Mouse (Mus musculus) heart, postnatal 14 days (tissue): Measurements from ENCODE around the gene Bzw1. TPM values are rescaled to one million over a fixed set of nuclear protein-coding genes. Genes with fewer than 3 reads are reported as not detected.

Experiments used
- DNase-seq, 2 experiments: peaks; one replicate each; pipeline ENCODE4 v3.0.0; 2021 to 2022
- intact Hi-C: fragments of 180-260 bp; cut with DNase I; formaldehyde crosslinking; loops from one replicate; pipeline ENCODE4 v1.15.1; 2025
- total RNA-seq, 2 experiments: library from RNA; stranded (reverse); gene quantifications; 2 replicates each; pipeline ENCODE4 v1.2.3; 2021

Gene Bzw1
- total RNA-seq, 2 experiments from 2014 or later, result 74.3 to 83.6 TPM

DNA sequence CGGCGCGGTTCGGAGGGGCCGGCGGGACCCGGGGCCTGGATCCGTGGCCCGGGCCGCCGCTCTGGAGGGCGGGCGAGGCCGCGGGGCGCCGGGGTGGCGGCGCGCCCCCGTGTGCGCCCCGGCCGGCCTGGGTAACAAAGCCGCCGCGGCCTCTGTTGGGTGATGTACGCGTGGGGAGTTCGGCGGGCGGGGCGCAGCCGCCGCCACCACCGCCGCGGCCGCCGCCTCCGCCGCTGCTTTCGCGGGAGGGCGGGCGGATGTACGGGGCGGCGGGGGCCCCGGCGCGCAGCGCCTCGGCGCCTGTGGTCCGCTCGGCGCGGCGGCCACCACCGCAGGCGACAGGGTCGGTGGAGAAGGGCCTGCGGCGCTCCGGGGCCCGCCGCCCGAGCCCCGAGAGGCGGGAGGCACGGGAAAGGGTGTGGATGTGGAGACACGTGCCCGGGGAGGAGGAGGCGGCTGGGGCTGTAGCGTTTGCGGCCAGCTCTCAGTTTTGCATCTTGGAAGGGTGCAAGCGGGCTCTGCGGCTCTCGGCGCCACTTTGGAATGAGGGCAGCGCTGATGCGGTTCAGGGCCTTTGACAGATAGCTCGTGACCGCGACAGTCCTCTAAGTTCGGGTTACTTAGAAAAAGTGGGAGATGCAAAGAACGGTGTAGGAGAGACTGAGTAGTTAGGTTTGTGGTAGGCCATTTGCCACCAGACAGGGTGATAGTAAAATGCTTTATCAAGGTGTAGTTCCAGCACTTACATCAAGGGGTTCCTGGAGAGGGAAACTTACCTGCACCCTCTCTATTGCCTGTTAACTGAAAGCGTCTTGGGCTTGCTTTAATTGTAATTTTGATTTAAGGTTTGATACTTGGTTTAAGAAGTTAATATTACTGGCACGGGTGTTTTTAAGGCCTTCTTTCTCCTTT is 842 bp downstream of the Bzw1 start:
- DNase-seq, result peak; percentile 60
- intact Hi-C loops, result loop anchor here (5.0 to 10.0 kb wide), 2 partner anchors 96 to 989 kb away; partner anchors contain the start of genes Maip1 and Tyw5

DNA sequence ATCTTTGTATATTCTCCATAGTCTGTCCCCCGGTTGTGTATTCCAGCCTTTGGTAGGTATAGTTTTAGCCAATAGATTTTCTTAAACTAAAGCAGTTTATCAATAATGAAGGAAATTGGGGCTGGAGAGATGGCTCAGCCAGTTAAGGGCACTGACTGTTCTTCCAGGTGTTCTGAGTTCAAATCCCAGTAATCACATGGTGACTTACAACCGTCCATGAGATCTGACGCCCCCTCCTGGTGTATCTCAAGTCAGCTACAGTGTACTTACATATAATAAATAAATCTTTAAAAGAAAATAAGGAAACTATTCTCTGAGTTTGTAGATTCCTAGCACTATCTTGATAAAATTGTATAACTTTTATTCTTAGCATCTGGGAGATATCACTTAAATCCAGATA is 2.6 kb downstream of the Bzw1 start:
- no peak for DNase-seq
- intact Hi-C loops, result loop anchor here (10.0 kb wide), 1 partner anchor 991 kb away; the partner anchor contains the start of genes Maip1 and Tyw5

DNA sequence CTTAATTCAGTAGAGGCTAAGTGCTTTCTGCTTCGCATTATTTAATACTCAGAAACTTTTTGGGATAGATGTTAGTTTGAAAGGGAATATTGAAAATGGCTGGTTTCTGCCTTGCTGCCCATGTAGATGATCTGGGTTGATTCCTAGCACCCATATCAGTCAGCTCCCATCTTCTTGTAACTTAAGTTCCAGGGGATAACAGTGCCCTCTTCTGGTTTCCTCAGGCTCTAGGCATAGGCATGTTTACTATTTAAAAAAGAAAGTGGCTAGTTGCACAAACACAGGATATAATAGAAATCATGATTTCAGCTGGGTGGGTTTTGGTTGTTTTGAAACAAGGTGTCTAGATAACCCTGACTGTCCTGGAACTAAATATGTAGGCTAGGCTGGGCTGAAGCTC is 3.5 kb downstream of the Bzw1 start:
- DNase-seq, result no peak
- intact Hi-C loops, result loop anchor here (10.0 kb wide), 1 partner anchor 991 kb away; the partner anchor contains the start of genes Maip1 and Tyw5

DNA sequence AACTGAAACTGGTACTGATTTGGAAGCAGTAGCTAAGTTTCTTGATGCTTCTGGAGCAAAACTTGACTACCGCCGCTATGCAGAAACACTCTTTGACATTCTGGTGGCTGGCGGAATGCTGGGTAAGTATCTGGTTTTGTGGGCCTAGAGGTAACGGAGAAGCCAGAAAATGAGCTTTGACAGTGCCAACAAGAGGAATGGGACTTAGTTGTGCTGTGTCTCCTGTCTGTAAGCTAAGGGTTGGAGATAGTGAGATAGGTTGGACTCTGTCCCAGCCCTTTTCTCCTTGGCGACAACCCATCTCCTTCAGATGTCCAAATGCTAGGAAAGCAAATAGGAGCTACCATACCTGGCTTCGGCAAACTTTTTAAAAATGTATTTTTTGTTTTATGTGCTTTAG is 5.0 kb downstream of the Bzw1 start:
- intact Hi-C loops, result loop anchor here (2.0 to 10.0 kb wide), 2 partner anchors 19 to 993 kb away; partner anchors contain the start of genes Maip1 and Tyw5
- DNase-seq, result no peak

DNA sequence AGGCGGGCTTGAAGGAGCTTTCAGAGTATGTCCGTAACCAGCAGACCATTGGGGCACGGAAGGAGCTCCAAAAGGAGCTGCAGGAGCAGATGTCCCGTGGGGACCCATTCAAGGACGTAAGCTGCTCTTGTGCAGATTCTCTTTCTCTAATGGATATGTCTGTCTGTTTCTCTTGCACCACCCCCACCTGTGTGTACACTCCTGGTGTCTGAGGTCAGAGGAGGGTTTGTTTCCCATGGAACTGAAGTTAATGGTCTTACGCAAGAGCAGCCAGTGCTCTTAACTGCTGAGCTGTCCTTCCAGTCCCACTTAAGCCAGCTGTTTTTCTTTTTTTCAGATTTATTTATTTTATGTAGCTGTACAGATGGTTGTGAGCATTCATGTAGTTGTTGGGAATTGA is 8.7 kb downstream of the Bzw1 start:
- intact Hi-C loops, result no loop called here
- DNase-seq, result no peak

DNA sequence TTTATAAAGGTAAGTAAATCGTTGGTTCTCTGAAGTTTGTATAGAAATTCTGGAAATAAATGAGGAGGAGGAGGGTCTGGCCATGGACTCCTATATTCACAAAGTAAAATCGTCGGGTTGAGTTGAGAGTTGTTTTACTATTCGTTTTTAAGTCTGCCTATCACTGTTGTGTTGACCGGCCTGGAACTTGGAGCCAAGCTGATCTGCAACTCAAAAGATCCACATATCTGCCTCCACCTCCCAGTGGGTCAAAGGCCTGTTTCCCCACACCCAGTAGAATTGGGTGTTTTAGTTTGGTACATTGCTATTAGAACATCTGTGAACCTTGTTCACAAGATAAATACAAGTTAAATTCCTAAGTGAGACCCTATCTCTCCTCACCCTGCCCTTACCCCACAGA is 11.0 kb downstream of the Bzw1 start:
- no peak for DNase-seq
- intact Hi-C loops, result no loop called here

DNA sequence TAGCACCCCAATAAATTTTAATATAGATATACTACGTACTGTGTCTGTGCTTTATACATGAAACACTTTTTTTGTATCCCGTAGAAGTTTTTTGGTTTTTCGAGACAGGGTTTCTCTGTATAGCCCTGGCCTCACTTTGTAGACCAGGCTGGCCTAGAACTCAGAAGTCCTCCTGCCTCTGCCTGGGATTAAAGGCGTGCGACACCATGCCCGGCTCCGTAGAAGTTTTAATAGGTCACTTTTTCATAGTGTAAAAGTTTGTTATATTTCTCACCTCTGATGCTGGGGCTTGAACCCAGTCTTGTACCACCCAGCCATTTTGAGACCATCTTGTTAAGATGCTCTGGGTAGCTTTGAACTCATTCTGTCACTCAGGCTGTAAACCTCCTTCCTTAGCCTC is 14.6 kb downstream of the Bzw1 start:
- DNase-seq, result no peak
- intact Hi-C loops, result no loop called here

DNA sequence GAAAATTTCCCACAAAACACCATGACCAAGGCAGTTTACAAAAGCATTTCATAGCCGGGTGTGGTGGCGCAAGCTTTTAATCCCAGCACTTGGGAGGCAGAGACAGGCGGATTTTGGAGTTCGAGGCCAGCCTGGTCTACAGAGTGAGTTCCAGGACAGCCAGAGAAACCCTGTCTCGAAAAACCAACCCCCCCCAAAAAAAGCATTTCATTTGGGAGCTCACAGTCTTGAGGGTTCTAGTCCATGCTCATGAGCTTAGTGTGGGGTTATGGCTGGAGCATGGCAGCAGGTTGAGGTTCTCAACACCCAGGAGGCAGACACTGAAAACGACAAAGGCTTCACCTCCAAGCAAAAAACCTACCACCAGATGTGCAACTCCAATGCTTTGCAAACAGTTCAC is 15.4 kb downstream of the Bzw1 start:
- DNase-seq, result no peak
- intact Hi-C loops, result no loop called here

DNA sequence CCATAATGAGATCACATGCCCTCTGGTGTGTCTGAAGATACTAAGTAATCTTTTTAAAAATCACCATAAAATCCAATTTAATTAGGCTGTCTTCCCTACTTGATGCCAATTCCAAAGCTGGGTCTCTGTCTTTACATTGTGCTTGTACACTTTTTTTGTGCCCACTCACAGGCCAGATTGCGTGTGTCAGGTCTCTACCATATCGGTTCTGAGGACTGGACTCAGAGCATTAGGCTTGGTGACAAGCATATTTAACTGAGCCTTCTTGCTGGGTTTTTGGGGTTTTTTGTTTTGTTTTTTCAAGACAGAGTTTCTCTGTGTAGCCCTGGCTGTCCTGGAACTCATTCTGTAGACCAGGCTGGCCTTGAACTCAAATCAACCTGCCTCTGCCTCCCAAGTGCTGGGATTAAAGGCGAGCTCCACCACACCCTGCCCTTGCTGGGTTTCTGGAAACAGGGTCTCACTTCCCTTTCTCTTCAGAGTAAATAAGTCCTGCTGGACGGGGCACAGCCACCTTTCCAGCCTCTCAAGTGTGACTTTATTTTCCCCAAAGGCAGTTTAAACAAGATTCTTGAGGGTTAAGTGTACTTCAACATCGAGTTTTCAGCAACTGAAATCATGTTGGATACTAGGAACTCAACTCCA is 17.0 kb downstream of the Bzw1 start:
- intact Hi-C loops, result no loop called here
- DNase-seq, result no peak

DNA sequence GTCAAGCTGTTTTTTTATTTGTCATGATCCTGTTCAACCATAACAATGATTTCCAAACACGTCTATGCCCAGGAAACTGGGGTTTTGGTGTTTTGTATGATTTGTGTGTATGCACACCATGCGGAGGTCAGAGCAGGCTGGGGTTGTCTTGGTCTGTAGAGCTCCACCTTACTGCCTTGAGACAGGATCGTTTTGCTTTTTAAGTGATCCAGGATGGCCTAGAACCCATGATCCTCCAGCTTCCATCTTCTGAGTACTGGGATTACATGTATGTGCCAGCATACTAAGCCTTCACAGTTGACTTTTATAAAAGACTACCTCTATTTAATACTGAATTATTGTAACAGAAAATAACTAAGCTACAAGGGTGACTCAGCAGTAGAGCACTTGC is 17.5 kb downstream of the Bzw1 start:
- DNase-seq, result no peak
- intact Hi-C loops, result no loop called here

DNA sequence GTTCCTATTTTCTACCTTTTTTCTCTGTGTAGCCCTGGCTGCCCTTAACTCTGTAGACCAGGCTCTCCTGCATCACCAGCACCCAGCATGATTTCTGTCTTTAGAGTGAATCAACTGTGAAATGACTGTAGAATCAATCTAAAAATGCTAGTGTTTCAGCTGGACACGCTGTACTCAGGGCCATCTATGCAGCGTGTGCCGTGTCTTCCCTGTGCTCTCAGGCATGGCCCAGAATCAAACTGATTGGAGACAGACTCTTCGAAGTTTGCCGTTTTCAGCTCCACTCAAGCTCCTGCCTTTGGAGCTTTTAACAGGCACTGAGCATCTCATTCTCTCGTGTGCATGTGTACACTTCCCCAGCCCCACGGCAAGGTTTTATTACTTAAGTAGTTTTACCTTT is 18.1 kb downstream of the Bzw1 start:
- no peak for DNase-seq
- intact Hi-C loops, result no loop called here

DNA sequence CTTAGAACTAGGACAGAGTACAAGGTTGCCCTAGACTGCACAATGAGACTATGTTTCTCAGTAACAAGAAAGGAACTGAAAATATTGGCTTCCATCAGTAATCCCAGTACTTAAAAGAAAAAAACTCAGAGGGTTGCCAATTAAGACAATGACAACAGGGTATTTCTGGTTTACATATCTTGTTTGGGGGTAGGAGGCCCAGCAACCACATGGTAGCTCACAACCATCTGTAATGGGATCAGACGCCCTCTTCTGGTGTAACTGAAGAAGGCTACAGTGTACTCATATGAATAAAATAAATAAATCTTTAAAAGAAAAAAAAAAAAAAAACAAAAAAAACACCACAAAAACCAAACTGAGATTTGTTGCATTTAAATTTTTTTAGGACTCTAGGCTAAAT is 22.7 kb downstream of the Bzw1 start:
- DNase-seq, result no peak
- intact Hi-C loops, result no loop called here

DNA sequence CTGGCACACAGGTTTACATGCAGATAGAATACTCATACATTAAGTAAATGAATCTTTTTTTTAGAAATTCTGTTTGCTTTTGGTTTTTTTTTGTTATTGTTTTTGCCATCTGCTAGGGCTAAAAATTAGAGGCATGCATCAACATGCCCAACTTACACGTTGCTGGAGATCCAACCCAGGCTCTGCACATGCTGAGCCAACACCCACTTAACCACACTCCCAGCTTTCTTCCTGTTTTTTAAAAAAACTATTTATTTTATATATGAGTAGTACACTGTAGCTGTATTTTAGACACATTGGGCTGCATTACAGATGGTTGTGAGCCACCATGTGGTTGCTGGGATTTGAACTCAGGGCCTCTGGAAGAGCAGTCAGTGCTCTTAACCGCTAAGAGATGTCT is 23.4 kb downstream of the Bzw1 start:
- intact Hi-C loops, result loop anchor here (2.0 kb wide), 1 partner anchor 17 kb away; no protein-coding TSS in a partner anchor
- no peak for DNase-seq

DNA sequence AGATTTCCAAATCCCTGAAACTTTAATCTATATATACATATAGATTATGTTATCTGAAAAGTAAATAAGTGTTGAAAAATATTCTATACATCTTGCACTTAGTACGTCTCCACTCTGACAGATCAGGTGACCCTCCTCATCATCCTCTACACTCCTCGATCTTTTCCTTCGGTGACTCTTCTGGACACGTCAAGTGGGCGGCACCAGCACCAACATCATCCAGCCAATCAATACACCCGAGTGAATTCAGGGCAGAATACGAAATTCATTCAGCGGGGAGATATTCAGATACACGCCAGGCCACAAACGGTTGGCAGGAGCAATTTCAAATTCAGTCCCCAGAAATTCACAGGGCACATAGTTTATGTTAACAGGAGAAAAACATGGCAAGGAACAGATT is 27.3 kb downstream of the Bzw1 start:
- no peak for DNase-seq
- intact Hi-C loops, result no loop called here

DNA sequence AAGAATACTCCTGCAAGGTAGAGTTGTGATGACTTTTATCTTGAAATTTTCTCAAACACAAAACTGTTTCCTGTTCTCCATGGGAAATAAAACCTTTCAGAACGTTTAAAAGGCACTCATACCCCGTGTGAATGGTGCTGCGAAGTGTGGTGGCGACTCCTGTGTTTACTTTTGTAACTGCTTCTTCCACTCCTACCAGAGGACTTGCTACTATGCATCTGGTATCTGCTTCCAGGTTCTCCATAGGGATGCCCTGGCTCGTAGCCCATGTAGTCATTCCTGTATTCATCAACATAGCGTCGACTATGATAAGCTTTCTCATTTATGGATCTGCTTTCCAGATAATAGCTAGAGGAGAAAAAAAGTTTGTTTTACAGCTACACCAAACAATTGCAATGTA is 28.3 kb downstream of the Bzw1 start:
- intact Hi-C loops, result no loop called here
- no peak for DNase-seq

DNA sequence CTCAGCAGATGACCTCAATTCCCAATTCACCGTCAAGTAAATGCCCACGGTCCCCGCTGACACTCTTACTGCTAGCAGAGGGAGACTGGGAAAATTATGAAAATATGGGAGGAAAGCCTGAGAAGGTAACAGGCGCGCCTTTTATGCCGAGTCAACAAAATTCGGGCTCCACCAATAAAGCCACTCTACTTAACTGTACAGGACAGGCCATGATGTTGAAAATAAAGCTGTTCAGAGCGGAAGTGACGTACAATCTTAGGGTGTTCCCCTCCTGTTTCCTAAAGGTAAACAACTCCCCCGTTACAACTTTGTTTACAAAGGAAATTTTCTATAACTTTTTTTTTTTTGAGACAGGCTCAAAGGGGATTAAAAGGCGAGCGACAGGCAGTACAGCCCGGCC is 30.2 kb downstream of the Bzw1 start:
- DNase-seq, result peak in 1 of 2 experiments; percentile 31
- intact Hi-C loops, result no loop called here

DNA sequence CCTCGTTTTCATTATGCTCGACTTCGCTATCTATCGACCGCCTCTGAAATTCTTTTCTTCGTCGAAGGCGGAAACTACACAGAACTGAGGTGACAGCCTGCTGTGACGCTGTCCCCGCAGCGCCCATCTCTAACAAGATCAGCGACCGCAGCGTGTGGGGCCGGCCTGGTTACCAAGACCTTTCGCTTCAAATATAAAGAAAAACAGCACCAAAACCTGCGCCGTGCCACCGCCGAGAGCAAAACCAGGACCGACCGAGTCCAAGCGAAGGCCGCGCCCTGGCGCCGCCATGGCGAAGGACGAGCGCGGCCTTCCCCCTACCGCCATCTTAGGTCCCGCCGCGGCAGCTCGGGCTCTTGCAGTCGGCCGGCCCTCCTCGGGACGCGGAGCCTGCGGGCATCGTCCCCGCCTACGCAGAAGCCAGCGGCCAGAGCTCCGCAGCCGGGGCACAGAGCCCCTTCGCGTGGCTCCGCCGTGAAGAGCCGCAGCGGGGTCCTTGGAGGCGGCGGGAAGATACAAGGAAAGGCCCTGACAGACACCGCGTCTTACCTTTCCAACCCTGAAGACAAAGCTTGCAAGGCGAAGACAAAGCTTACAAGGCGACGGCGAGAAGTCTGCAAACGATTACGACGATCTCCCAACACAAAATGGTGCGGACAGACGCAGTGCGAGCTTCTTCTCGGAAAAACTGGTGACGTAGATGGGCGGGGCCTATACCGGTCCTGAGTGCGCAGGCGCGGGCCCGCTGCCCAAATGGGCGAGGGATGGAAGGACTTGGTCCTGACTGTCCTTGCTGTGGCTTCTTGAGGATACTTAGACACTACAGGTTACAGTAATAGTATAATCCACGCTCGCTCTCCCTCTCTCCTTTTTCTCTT is 30.9 kb downstream of the Bzw1 start, which contains the start of gene Clk1:
Gene Clk1, minus strand, starts transcription at position 696 of the 878 bp plus-strand sequence.
- intact Hi-C loops, result no loop called here
- peak; percentile 99 to 100 for DNase-seq

DNA sequence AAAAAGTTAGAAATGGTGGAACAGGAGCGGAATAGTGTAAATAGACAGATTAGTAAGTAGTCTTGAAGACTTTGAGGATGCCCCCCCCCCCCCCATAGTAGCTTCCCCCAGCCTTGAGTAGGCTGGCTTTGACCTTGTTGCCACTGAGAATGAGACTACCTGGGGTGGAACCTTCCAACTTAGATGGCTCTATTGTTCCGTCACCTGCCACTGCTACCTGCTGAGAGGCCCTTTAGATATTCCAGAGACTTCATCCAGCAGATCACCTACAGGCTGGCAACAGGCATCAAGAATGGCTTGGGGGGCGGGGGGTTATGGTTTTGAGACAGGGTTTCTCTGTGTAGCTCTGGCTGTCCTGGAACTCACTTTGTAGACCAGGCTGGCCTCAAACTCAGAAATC is 31.9 kb downstream of the Bzw1 start:
- intact Hi-C loops, result no loop called here
- DNase-seq, result no peak

DNA sequence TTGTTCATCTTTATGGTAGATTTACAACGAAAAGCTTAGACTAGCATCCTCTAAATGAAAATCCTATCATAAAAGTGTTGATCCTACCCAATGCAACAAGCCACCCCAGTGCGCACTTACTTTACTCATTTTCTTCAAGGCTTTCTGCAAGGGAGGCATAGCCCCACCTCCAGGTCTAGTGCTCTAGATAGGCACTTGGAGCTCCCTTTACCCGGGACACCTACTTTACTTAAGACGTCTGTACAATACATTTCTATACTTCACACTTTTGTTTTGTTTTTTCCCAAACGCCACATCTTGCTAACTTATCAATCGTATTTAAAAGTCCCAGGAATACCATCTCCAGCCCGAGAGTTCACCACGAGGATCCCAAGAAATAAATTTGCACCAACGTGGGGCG is 52.0 kb downstream of the Bzw1 start:
- DNase-seq, result no peak
- intact Hi-C loops, result no loop called here

DNA sequence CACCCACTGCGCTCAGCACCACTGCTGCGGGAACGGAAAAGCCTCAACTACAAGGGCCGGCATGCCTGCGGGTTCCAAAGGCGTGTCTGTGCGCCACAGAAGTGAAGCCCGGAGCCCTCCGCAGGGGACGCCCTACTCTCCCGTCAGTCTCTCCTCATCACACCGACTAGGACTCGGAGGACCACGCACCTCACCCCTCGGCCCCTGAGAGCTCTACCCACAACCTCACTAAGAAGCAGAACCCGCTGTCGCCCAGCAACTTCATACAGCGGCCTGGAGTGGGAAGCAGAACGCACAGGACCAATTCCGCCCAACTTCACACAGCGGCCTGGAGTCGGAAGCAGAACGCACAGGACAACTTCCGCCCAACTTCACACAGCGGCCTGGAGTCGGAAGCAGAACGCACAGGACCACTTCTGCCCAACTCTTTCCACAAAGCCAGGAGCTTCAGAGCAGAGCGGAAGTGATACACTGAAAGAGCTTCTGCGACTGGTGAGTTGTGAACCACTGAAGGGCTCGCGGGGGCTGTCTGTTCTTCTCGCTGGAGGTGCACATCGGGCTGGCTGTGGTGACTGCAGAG is 52.5 kb downstream of the Bzw1 start, which contains the start of the genes Nif3l1 and Ppil3:
Gene Nif3l1, plus strand, starts transcription at position 9 of the 580 bp plus-strand sequence.
Gene Ppil3, minus strand, starts transcription at position 344 of the 580 bp plus-strand sequence.
- intact Hi-C loops, result no loop called here

More for the DNA sequence above, 52.5 kb downstream of the Bzw1 start, which contains the start of the genes Nif3l1 and Ppil3:
- peak; percentile 77 to 83 for DNase-seq
